Mouse (Mus musculus) liver, embryonic 15.5 days (tissue): ENCODE measurements around the gene Dnmt3l. TPM values are rescaled to one million over a fixed set of nuclear protein-coding genes. Genes with fewer than 3 reads are reported as not detected.
A peak's percentile ranks its signal among the peaks of the same experiment; 100 is the strongest.
"Not testable (repeated sequence)": the region's sequence is repeated elsewhere in the genome, so short reads cannot be mapped to it uniquely, and the experiment has no call there.

Experiments used
- ATAC-seq: fragments of 200-750 bp; cut with Nextera tagmentation; 2 replicates; pipeline ENCODE4 v1.8.0; 2017; ENCODE audit warnings: moderate number of reproducible peaks, mild to moderate bottlenecking, moderate library complexity; ENCODE audit not compliant: insufficient read depth
- H3K27ac ChIP-seq: fragments of 300-500 bp; sonication (generic); replicated peaks from 2 replicates; pipeline ENCODE4 v1.5.1; 2015; ENCODE audit warnings: mild to moderate bottlenecking, inconsistent platforms
- H3K27me3 ChIP-seq: fragments of 300-500 bp; sonication (generic); 2 replicates; pipeline ENCODE4 v1.6.1; 2015; ENCODE audit warnings: mild to moderate bottlenecking, inconsistent platforms
- H3K36me3 ChIP-seq: fragments of 300-500 bp; sonication (generic); replicated peaks from 2 replicates; pipeline ENCODE4 v1.6.1; 2015; ENCODE audit warnings: moderate library complexity, mild to moderate bottlenecking, inconsistent platforms
- H3K4me1 ChIP-seq: fragments of 300-500 bp; sonication (generic); replicated peaks from 2 replicates; pipeline ENCODE4 v1.6.1; 2015; ENCODE audit warnings: inconsistent platforms
- H3K4me2 ChIP-seq: fragments of 300-500 bp; sonication (generic); 2 replicates; pipeline ENCODE4 v1.6.1; 2015; ENCODE audit warnings: moderate library complexity, mild to moderate bottlenecking, inconsistent platforms
- H3K4me3 ChIP-seq: fragments of 300-500 bp; sonication (generic); replicated peaks from 2 replicates; pipeline ENCODE4 v1.5.1; 2015; ENCODE audit warnings: mild to moderate bottlenecking, inconsistent platforms
- H3K9ac ChIP-seq: fragments of 300-500 bp; sonication (generic); 2 replicates; pipeline ENCODE4 v1.6.1; 2015; ENCODE audit warnings: moderate library complexity, mild to moderate bottlenecking, inconsistent platforms
- H3K9me3 ChIP-seq: fragments of 300-500 bp; sonication (generic); replicated peaks from 2 replicates; pipeline ENCODE4 v1.6.1; 2016; ENCODE audit warnings: inconsistent platforms
- WGBS: fragments of 180-500 bp; shearing (Covaris S2); methylation state at CpG from one replicate; pipeline ENCODE4 v1.1.7; 2015; ENCODE audit warnings: mixed read lengths; ENCODE audit not compliant: insufficient replicate concordance; 5-methylcytosine and 5-hydroxymethylcytosine counted together
- polyA plus RNA-seq: library from polyadenylated mRNA; unstranded; fragments of >200 nt; fragmentation: Nextera tagmentation; extraction: Ambion mirVana; gene quantifications from 2 replicates; pipeline ENCODE4 v1.2.1, GENCODE M21; 2015

The Dnmt3l gene
- polyA plus RNA-seq, 1 experiment from 2014 or later = not detected

DNA sequence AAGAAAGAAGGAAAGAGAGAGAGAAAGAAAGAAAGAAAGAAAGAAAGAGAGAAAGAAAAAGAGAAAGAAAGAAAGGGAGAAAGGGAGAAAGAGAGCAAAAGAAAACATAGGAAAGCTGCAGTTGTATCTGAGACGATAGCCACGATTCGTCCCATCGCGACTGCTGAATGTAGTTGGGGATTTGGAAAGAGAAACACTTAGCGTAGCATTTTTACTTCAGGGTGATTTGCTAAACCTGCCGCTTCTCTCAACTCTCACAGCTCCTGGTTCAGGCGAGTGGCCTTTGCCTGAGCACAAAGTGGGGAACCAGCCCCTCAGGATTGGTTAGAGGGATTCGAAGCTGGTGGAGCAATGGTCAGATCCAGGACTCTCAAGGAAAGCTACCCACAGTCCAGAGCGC is 31.4 kb upstream of the Dnmt3l start:
- Histone ChIP-seq H3K4me1 (peaks cover 54% of the 10 kb centered on the region), H3K36me3 (0 out of 2 replicates have a peak, but pooled peaks cover 5% of the 10 kb centered on the region), H3K4me2 (peak overlapping the region; percentile 96), H3K9me3 (no peaks in the 10 kb centered on the region), H3K9ac (peak overlapping the region; percentile 54), H3K27me3 (no peaks in the 10 kb centered on the region), H3K27ac (peak overlapping the region; percentile 53; the same call in 1 of the 2 replicates), H3K4me3 (peak overlapping the region; percentile 85)
- no peak for ATAC-seq
- WGBS = 7% methylated on average over 10 of the region's 10 CpGs

DNA sequence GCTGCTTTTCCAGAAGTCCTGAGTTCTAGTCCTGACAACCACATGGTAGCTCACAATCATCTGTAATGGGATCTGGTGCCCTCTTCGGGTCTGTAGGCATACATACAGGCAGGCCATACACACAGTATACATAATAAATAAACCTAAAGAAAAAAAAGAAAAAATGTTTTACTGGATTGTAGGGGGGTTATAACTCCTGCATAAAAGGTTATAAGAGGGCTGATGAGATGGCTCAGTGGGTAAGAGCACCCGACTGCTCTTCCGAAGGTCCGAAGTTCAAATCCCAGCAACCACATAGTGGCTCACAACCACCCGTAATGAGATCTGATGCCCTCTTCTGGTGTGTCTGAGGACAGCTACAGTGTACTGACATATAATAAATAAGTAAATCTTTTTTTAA is 30.6 kb upstream of the Dnmt3l start:
- H3K27me3 ChIP-seq, ATAC-seq, H3K27ac ChIP-seq, H3K4me3 ChIP-seq, H3K9ac ChIP-seq, H3K9me3 ChIP-seq, H3K36me3 ChIP-seq: not testable (repeated sequence)
- Histone ChIP-seq H3K4me1 (peaks cover 47% of the 10 kb centered on the region), H3K4me2 (peak overlapping the region; percentile 96)
- WGBS = 82% methylated on average over 5 of the region's 5 CpGs

DNA sequence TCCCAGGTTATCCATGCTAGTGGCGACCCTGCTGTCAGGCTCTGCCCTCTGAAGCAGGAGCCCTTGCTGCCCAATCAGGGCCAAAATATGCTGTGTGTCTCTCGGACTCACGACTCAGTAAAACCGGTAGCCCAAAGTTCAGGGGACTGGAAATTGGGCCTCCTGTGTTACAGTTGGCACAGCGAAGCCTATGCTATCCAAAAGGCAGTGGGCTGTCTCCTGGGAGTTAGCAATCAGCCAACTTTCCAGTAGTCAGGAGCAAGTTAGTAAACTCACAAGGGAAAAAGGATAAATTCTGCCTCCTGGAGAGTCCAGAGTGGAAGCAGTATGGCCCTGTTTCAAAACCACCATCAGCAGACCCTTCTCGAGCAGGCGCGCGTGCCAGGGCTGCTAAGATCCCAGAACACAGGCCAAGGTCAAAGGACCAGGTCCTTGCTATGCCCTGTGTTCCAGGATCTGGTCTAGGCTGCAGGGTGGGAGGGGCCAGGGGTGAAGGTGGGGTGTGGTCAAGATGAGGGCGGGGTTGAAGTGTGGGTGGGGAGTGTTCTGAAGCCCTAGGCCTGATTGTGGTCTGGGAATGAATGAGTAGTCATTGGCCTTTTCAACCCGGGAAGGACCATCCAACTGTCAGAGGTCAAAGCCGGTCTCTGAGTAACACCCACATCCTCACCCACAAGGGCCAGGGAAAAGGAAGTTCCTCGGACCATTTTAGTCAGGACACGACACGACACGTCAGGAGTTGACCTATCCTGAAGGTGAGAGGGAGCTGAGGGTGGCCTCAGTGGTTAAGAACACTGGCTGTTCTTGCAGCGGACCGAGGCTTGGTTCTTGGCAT is 28.9 kb upstream of the Dnmt3l start:
- no peaks in the 10 kb centered on the region for H3K36me3 ChIP-seq
- H3K4me1 ChIP-seq = peaks cover 35% of the 10 kb centered on the region
- H3K4me3 ChIP-seq = no peak overlapping the region
- H3K9me3 ChIP-seq = no peaks in the 10 kb centered on the region
- H3K9ac ChIP-seq = no peak overlapping the region
- no peak overlapping the region for H3K4me2 ChIP-seq
- peaks cover 7% of the 10 kb centered on the region; the same call in 1 of the 2 replicates for H3K27me3 ChIP-seq
- no peak overlapping the region for H3K27ac ChIP-seq
- WGBS = 79% methylated on average over 18 of the region's 18 CpGs
- no peak for ATAC-seq

DNA sequence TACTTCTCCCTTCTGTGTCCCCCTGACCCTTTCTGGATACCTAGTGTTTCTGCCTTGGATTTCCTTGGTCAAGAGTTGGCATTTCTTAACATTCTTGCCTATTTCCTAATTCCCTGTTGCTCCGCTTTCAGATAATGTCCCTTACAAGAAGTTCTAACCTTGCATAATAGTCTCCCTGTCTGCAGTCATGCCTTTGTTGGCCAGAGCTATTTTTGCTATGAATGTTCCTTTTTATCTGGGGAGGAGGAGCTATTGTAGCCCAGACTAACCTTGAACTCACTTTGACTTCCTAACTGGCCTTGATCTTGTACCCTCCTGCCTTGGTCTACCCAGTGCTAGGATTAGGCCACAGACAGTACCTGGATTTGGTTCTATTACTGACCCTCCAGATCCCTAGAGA is 26.3 kb upstream of the Dnmt3l start:
- H3K4me1 ChIP-seq = peaks cover 30% of the 10 kb centered on the region
- H3K36me3 ChIP-seq = no peaks in the 10 kb centered on the region
- 79% methylated on average over 1 of the region's 1 CpGs for WGBS
- no peak for ATAC-seq
- no peak overlapping the region for H3K4me2 ChIP-seq
- H3K27ac ChIP-seq = no peak overlapping the region
- H3K9me3 ChIP-seq = no peaks in the 10 kb centered on the region
- H3K9ac ChIP-seq = no peak overlapping the region
- no peak overlapping the region for H3K4me3 ChIP-seq
- peaks cover 10% of the 10 kb centered on the region; the same call in 1 of the 2 replicates for H3K27me3 ChIP-seq

DNA sequence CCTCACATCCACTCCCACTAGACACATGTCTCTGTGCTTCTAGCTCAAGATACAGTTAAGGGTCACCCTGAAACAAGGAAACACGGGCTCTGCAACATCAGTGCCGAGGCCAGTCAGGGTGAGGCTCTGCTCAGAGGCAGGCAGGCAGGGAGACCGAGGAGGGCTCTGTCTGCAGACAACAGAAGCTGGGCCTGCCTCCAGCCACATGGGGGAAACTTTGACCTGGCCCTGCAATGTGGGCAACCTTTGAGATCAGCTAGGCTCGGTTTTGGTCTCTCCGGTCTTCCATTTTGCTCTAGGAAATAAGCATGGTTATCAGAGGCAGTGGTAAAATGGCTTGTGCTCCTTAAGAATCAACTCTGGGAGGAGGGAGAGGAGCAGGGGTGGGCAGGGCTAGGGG is 25.4 kb upstream of the Dnmt3l start:
- ATAC-seq = no peak
- H3K36me3 ChIP-seq = no peaks in the 10 kb centered on the region
- no peak overlapping the region for H3K9ac ChIP-seq
- peaks cover 10% of the 10 kb centered on the region; the same call in 1 of the 2 replicates for H3K27me3 ChIP-seq
- no peak overlapping the region for H3K4me2 ChIP-seq
- peaks cover 24% of the 10 kb centered on the region for H3K4me1 ChIP-seq
- whole genome bisulfite sequencing = 44% methylated on average over 5 of the region's 5 CpGs
- no peak overlapping the region for H3K4me3 ChIP-seq
- H3K27ac ChIP-seq = no peak overlapping the region
- H3K9me3 ChIP-seq = no peaks in the 10 kb centered on the region

DNA sequence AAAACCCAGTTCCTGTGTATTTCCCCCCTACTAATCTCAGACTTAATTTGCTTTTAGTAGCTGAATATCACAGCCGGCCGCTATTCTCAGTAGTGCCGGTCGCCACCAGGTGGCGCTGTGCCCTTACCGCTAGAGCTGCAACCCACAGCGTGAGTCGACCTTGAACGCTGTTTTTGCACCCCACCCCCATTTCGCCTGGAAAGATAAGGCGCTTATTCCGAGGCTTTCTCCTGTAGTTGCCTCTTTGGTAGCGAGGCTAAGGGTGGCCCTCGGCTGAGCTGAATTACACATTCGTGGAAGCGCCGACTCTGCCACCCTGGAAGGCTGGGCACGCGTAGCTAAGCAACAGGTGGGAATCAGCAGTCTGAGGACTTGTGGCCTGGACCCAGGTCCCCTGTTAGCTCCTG is 22.9 kb upstream of the Dnmt3l start:
- no peaks in the 10 kb centered on the region for H3K36me3 ChIP-seq
- H3K4me3 ChIP-seq = peak overlapping the region; percentile 35
- no peaks in the 10 kb centered on the region for H3K9me3 ChIP-seq
- H3K27me3 ChIP-seq = peaks cover 10% of the 10 kb centered on the region; the same call in 1 of the 2 replicates
- WGBS = 18% methylated on average over 19 of the region's 19 CpGs
- peaks cover 16% of the 10 kb centered on the region for H3K4me1 ChIP-seq
- peak overlapping the region; percentile 68 for H3K4me2 ChIP-seq
- H3K9ac ChIP-seq = no peak overlapping the region
- no peak overlapping the region for H3K27ac ChIP-seq
- peak; percentile 76 for ATAC-seq

DNA sequence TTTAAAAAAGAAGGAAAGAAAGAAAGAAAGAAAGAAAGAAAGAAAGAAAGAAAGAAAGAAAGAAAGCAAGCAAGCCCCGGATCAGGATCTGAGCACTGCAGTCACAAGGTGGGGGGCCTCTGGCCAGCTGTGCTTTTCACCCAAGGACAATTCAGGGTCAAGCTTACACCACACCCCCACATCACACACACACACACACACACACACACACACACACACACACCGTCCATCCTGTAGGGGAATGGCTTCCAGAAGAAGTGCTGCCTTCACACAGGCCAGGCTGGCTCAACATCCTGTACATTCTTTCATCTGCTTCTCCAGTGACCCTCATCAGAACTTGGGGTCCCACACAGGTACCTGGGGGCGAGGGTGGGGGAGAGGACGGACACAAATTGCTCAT is 22.5 kb upstream of the Dnmt3l start:
- Histone ChIP-seq H3K36me3 (no peaks in the 10 kb centered on the region), H3K4me3 (no peak overlapping the region), H3K4me1 (peaks cover 16% of the 10 kb centered on the region), H3K27ac (no peak overlapping the region), H3K9ac (no peak overlapping the region), H3K9me3 (no peaks in the 10 kb centered on the region), H3K4me2 (no peak overlapping the region), H3K27me3 (peaks cover 10% of the 10 kb centered on the region; the same call in 1 of the 2 replicates)
- ATAC-seq = no peak
- WGBS = 69% methylated on average over 4 of the region's 4 CpGs

DNA sequence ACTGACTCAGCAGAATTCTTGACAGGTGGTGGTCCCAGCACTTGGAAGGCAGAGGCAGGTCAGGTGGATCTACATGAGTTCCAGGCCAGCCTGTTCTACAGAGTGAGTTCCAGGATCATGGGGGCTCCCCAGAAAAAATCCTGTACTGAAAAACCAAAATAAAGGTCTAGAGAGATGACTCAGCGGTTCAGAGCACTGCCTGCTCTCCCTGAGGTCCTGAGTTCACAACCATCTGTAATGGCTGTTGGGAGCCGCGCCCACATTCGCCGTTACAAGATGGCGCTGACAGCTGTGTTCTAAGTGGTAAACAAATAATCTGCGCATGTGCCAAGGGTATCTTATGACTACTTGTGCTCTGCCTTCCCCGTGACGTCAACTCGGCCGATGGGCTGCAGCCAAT is 21.8 kb upstream of the Dnmt3l start:
- 83% methylated on average over 7 of the region's 11 CpGs for WGBS
- not testable (repeated sequence) for H3K27ac ChIP-seq, ATAC-seq, H3K9ac ChIP-seq, H3K9me3 ChIP-seq, H3K4me3 ChIP-seq, H3K4me2 ChIP-seq, H3K36me3 ChIP-seq
- Histone ChIP-seq H3K27me3 (peaks cover 10% of the 10 kb centered on the region; the same call in 1 of the 2 replicates), H3K4me1 (peaks cover 16% of the 10 kb centered on the region)

DNA sequence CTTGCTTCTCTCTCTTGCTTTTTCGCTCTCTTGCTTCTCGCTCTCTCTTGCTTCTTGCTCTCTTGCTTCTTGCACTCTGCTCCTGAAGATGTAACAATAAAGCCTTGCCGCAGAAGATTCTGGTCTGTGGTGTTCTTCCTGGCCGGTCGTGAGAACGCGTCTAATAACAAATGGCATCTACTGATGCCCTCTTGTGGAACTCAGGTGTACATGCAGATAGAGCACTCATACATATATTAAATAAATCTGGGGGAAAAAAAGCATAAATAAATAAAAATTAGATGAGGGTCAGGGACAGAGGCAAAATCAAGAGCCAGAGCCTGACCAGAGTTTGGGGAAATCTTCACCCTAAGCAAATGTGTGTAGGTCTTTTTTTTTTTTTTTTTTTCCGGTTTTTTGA is 16.3 kb upstream of the Dnmt3l start:
- not testable (repeated sequence) for H3K9ac ChIP-seq, H3K27me3 ChIP-seq, H3K27ac ChIP-seq, H3K4me3 ChIP-seq, H3K9me3 ChIP-seq, H3K4me2 ChIP-seq, H3K4me1 ChIP-seq, ATAC-seq, H3K36me3 ChIP-seq
- 56% methylated on average over 6 of the region's 8 CpGs for WGBS

DNA sequence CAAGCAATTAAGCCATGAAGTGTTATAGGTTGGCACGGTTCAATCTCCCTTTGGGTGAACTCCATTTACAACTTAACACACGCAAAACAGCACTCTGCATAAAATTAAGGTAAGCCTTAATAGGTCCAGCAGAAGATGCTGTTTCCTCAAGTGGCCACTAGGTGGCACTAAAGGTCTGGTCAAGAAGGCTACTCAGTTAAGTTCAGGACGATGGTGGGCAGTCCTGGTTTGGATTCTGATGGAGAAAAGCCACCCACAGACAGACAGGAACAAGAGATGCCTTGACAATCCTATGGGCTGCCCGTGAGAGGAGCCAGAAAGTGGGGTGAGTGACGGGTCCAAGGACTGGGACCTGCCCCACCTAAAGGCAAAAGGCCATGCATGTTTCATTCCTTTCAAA is 13.6 kb upstream of the Dnmt3l start:
- no peaks in the 10 kb centered on the region; the same call in 1 of the 2 replicates for H3K27me3 ChIP-seq
- H3K9me3 ChIP-seq = no peaks in the 10 kb centered on the region
- ATAC-seq = no peak
- no peaks in the 10 kb centered on the region for H3K36me3 ChIP-seq
- H3K4me2 ChIP-seq = no peak overlapping the region
- 5% methylated on average over 5 of the region's 5 CpGs for WGBS
- no peak overlapping the region for H3K9ac ChIP-seq
- H3K4me1 ChIP-seq = 0 out of 2 replicates have a peak, but pooled peaks cover 3% of the 10 kb centered on the region
- H3K27ac ChIP-seq = no peak overlapping the region
- H3K4me3 ChIP-seq = no peak overlapping the region

DNA sequence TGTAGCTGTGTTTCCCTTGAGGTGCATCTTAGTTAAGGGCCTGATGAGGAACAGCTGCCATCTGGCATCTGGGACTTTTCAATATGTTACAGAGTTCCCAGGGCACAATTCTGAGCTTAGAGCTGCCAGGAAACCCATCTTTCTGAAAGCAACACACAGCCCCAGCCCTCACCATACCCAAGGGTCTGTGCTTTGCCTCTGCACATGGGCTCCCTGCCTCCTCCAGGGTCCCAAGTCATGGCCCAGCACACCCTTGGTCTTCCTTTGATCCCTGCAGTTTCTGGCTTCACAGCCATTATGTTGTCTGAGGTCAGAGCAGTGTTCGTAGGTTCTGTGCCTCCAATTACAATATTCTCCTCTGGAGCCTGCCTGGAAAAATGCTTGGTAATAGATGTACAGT is 12.7 kb upstream of the Dnmt3l start:
- H3K27ac ChIP-seq = no peak overlapping the region
- H3K36me3 ChIP-seq = no peaks in the 10 kb centered on the region
- H3K4me2 ChIP-seq = no peak overlapping the region
- H3K9me3 ChIP-seq = no peaks in the 10 kb centered on the region
- no peak overlapping the region for H3K9ac ChIP-seq
- ATAC-seq = no peak
- no peaks in the 10 kb centered on the region; the same call in 1 of the 2 replicates for H3K27me3 ChIP-seq
- 0 out of 2 replicates have a peak, but pooled peaks cover 3% of the 10 kb centered on the region for H3K4me1 ChIP-seq
- no peak overlapping the region for H3K4me3 ChIP-seq
- 69% methylated on average over 1 of the region's 1 CpGs for WGBS
